Mouse (Mus musculus): Measurements from ENCODE around the gene Dbndd2. TPM values are rescaled to one million over a fixed set of nuclear protein-coding genes. Genes with fewer than 3 reads are reported as not detected.

Gene Dbndd2
- total and polyA plus RNA-seq, 2 experiments from 2014 or later: 16.9 to 22.3 TPM

- TF ChIP-seq CTCF (IDR thresholded peaks at IDR 0.05; ENCODE audit: low read depth) (no peak), EP300 (IDR thresholded peaks at IDR 0.05; ENCODE audit: low read depth) (no peak)
- DNase-seq (ENCODE audit: low spot score): no peak
- Histone ChIP-seq H3K4me2 (ENCODE audit: low read depth, low read length) (no peak overlapping the region), H3K36me3 (replicated peaks; ENCODE audit: control insufficient read depth, insufficient read depth, low read length) (peaks cover 52% of the 10 kb centered on the region), H3K4me3 (ENCODE audit: low read depth, low read length) (no peak overlapping the region), H3K4me1 (ENCODE audit: control insufficient read depth, insufficient read depth) (peaks cover 12% of the 10 kb centered on the region), H3K27me3 (ENCODE audit: control insufficient read depth, insufficient read depth, low read length) (no peaks in the 10 kb centered on the region), H3K9ac (replicated peaks; ENCODE audit: low read depth, low read length) (no peak overlapping the region), H3K27ac (ENCODE audit: low read depth) (no peak overlapping the region), H3K9me3 (replicated peaks; ENCODE audit: control insufficient read depth, low read length) (0 out of 2 replicates have a peak, but pooled peaks cover 7% of the 10 kb centered on the region)
- no peak for ATAC-seq (ENCODE audit: insufficient read depth, low read depth)
- 87% methylated on average over 7 of the region's 7 CpGs for WGBS
Observed at GRCm38 (mm10) chr2:164500511-164500910, 14.6 kb downstream of the Dbndd2 start.

- Histone ChIP-seq H3K4me1 (ENCODE audit: control insufficient read depth, insufficient read depth) (no peaks in the 10 kb centered on the region), H3K27me3 (ENCODE audit: control insufficient read depth, insufficient read depth, low read length) (no peaks in the 10 kb centered on the region), H3K4me3 (ENCODE audit: low read depth, low read length) (no peak overlapping the region), H3K9ac (replicated peaks; ENCODE audit: low read depth, low read length) (no peak overlapping the region), H3K36me3 (replicated peaks; ENCODE audit: control insufficient read depth, insufficient read depth, low read length) (peaks cover 65% of the 10 kb centered on the region), H3K4me2 (ENCODE audit: low read depth, low read length) (no peak overlapping the region), H3K27ac (ENCODE audit: low read depth) (no peak overlapping the region), H3K9me3 (replicated peaks; ENCODE audit: control insufficient read depth, low read length) (0 out of 2 replicates have a peak, but pooled peaks cover 7% of the 10 kb centered on the region)
- ATAC-seq (ENCODE audit: insufficient read depth, low read depth): no peak
- 94% methylated on average over 3 of the region's 3 CpGs for WGBS
- TF ChIP-seq CTCF (IDR thresholded peaks at IDR 0.05; ENCODE audit: low read depth): no peak
- no peak for TF ChIP-seq EP300 (IDR thresholded peaks at IDR 0.05; ENCODE audit: low read depth)
- no peak for DNase-seq (ENCODE audit: low spot score)
Observed at GRCm38 (mm10) chr2:164504919-164505318, 19.0 kb downstream of the Dbndd2 start.

- H3K4me3 ChIP-seq (ENCODE audit: low read depth, low read length): no peak overlapping the region
- TF ChIP-seq CTCF (IDR thresholded peaks at IDR 0.05; ENCODE audit: low read depth) (no peak), EP300 (IDR thresholded peaks at IDR 0.05; ENCODE audit: low read depth) (no peak)
- H3K27me3 ChIP-seq (ENCODE audit: control insufficient read depth, insufficient read depth, low read length): no peaks in the 10 kb centered on the region
- ATAC-seq (ENCODE audit: insufficient read depth, low read depth) (no peak), DNase-seq (ENCODE audit: low spot score) (no peak)
- no peak overlapping the region for H3K4me2 ChIP-seq (ENCODE audit: low read depth, low read length)
- H3K27ac ChIP-seq (ENCODE audit: low read depth): no peak overlapping the region
- H3K4me1 ChIP-seq (ENCODE audit: control insufficient read depth, insufficient read depth): no peaks in the 10 kb centered on the region
- 93% methylated on average over 4 of the region's 4 CpGs for WGBS
- peaks cover 57% of the 10 kb centered on the region for H3K36me3 ChIP-seq (replicated peaks; ENCODE audit: control insufficient read depth, insufficient read depth, low read length)
- 0 out of 2 replicates have a peak, but pooled peaks cover 7% of the 10 kb centered on the region for H3K9me3 ChIP-seq (replicated peaks; ENCODE audit: control insufficient read depth, low read length)
- H3K9ac ChIP-seq (replicated peaks; ENCODE audit: low read depth, low read length): no peak overlapping the region
Observed at GRCm38 (mm10) chr2:164505619-164506347, 19.9 kb downstream of the Dbndd2 start.

- WGBS: 84% methylated on average over 19 of the region's 19 CpGs
- Histone ChIP-seq H3K36me3 (replicated peaks; ENCODE audit: control insufficient read depth, insufficient read depth, low read length) (peaks cover 40% of the 10 kb centered on the region), H3K27ac (ENCODE audit: low read depth) (no peak overlapping the region), H3K9me3 (replicated peaks; ENCODE audit: control insufficient read depth, low read length) (0 out of 2 replicates have a peak, but pooled peaks cover 7% of the 10 kb centered on the region), H3K4me1 (ENCODE audit: control insufficient read depth, insufficient read depth) (no peaks in the 10 kb centered on the region), H3K27me3 (ENCODE audit: control insufficient read depth, insufficient read depth, low read length) (no peaks in the 10 kb centered on the region), H3K9ac (replicated peaks; ENCODE audit: low read depth, low read length) (no peak overlapping the region), H3K4me3 (ENCODE audit: low read depth, low read length) (no peak overlapping the region), H3K4me2 (ENCODE audit: low read depth, low read length) (no peak overlapping the region)
- DNase-seq (ENCODE audit: low spot score): no peak
- TF ChIP-seq EP300 (IDR thresholded peaks at IDR 0.05; ENCODE audit: low read depth) (no peak), CTCF (IDR thresholded peaks at IDR 0.05; ENCODE audit: low read depth) (no peak)
- ATAC-seq (ENCODE audit: insufficient read depth, low read depth): no peak
Observed at GRCm38 (mm10) chr2:164507811-164508210, 21.9 kb downstream of the Dbndd2 start.

- H3K4me3 ChIP-seq (ENCODE audit: low read depth, low read length): no peak overlapping the region
- H3K9ac ChIP-seq (replicated peaks; ENCODE audit: low read depth, low read length): no peak overlapping the region
Observed at GRCm38 (mm10) chr2:164510621-164511190, 24.8 kb downstream of the Dbndd2 start.

More at GRCm38 (mm10) chr2:164510621-164511190, 24.8 kb downstream of the Dbndd2 start:
- Histone ChIP-seq H3K9me3 (replicated peaks; ENCODE audit: control insufficient read depth, low read length) (no peaks in the 10 kb centered on the region), H3K27ac (ENCODE audit: low read depth) (no peak overlapping the region), H3K4me2 (ENCODE audit: low read depth, low read length) (no peak overlapping the region), H3K27me3 (ENCODE audit: control insufficient read depth, insufficient read depth, low read length) (no peaks in the 10 kb centered on the region), H3K4me1 (ENCODE audit: control insufficient read depth, insufficient read depth) (no peaks in the 10 kb centered on the region; the same call in 1 of the 2 replicates), H3K36me3 (replicated peaks; ENCODE audit: control insufficient read depth, insufficient read depth, low read length) (peaks cover 15% of the 10 kb centered on the region; the same call in 1 of the 2 replicates)
- no peak for ATAC-seq (ENCODE audit: insufficient read depth, low read depth)
- TF ChIP-seq EP300 (IDR thresholded peaks at IDR 0.05; ENCODE audit: low read depth) (no peak), CTCF (IDR thresholded peaks at IDR 0.05; ENCODE audit: low read depth) (no peak)
- DNase-seq (ENCODE audit: low spot score): no peak
- WGBS: 27% methylated on average over 5 of the region's 5 CpGs
